Mouse (Mus musculus) thymus, postnatal 4 days (tissue): Measurements from ENCODE around the gene Cd46.

Experiments used
- DNase-seq: peaks from one replicate; pipeline ENCODE4 v3.0.0; 2021

Gene Cd46

DNA sequence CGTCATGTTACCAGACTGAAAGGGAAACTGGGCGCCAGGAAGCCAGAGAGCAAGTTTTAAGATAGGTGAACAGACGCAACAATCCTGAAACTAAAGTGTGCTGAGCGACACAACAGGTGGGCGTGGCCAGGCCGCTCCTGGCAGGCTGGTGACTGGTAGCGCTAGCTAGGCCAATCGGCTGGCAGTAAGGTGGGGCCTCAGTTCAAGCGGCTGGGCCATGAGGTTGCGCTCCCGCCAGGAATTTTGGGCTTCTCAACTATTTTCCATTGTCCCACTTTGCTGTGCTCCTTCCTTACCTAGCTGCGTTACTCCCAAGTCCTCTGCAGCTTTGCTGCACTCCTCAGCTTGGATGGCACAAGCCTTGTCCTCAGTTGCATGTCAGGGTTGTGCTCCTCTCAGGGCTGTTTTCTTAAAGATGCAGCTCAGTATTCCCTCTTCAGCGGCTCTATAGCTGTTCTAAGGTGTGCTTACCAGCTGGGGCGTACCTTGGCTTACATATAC lies at the start of gene Cd46:
Gene Cd46 (minus strand): TSS at position 30 of the 501 bp plus-strand sequence.
- DNase-seq: peak; percentile 80

DNA sequence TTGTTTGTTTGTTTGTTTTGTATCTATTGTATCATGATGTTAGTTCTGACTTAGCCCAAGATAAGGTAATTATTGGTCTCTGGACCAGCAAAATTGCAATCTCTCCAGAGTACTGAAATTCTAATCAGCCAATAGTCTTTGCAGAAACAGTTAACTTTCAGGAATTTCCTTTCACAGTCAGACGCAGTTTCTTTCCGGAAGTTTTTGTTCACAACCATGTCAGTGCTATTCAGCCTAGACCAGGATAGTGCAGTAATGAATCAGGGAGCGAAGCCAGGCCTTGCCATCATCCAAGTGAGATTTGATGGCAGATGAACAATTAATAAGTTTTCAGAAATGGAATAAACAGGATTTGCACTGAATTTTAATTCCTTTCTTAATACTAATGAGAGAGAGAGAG lies 40.0 kb upstream of the Cd46 start:
- no peak for DNase-seq

DNA sequence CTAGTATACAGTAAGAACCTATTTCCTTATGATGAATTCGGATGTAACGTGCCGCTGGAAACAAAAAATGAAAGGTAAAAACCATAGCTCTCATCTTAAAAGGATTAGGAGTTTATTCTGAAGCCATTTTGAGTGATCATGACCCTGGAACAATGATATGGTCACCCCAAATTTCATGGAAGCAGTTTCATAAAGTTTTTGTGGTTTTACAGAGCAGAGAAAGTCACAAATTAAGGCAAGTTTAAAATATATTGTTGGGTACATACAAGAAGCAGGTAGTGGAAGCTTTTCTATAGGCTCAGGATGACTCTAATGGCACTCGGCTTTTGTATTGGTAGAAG lies 39.6 kb upstream of the Cd46 start:
- no peak for DNase-seq

DNA sequence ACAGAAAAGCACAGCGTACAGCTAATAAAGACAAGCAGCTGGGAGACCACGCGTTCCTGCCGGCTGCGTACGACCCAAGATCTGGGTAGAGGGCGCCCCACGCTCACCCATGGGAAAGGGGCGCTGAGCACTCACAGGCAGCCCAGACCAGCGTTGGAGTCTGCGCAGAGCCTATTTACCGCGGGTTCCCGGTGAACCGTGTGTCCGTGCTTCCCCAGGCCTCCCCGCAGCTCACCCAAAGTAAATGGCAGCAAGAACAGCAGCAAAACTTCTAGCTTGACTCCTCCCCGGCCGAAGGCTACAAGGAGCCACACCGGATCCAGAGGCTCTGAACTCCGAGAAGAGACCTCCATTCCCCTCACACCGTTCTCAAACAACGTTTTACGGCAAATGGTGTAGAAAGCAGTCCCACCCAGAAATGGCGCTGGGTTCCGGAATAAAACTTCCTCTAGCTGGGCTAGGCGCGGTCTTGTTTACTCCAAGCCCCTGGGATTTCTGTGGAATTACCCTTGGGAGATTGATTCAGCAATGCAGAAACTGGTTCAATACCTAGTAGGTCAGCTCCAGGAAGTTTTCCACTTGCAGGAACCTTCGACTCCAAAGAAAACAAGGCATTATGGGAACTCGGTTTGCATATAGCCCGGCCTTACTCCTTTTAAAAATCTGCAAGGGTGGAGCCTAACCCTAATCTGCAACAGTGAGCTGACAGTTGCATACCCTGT lies 39.1 kb upstream of the Cd46 start, which contains the start of gene Cr1l:
Gene Cr1l (minus strand): TSS at position 634 of the 722 bp plus-strand sequence.
- DNase-seq: peak; percentile 93

DNA sequence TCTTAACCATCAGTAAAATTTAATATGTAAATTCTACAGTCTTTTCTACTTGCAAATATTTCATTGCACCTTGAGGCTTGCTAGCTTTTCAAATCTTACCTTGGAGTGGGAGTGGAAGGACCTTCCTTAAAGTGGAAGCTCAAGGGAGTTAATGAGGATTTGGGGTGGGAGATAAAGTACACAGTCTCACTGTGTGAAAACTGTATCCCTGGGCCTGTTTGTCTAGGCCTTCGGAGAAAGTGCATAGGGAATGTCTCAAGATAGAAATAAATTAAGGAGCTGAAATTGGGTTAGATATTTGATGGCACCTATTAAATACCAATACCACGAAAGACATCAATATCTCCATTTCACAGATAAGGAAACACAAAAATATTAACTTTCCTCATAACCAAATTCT lies 38.4 kb upstream of the Cd46 start:
- no peak for DNase-seq

DNA sequence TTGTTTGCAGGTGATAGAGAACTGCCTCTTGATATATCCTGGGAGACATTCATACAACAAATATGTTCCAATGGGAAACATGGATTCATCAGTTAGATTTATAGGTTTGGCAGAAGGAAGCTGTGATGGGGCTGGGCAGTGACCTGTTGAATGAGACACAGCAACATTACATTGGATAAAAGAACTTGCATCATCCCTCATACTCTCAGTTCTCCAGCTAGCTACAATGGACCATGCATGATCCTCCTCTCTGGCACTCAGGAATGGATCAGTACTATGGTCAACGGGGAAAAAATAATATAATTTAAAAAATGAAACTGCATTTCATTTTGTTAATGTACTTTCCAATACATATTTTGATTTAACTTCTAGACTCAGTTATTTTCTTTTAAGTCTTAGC lies 37.8 kb upstream of the Cd46 start:
- DNase-seq: no peak

DNA sequence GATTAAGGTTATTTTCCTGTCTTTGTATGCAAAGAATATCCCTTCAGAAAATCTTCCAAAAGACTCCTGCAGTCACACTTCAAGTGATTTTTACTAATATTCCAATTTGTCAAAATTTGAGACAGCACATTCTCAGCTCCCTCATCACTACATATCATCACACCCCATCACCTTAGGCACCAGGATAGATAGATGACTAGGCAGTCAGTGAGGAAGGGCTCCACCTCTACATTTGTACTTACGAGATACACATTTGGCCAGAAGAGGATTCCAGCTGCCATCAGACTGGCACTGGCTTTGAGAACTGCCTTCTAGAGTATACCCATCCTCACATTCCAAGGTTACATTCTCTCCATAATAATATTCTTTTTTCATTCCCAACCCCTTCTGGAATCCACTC lies 22.4 kb upstream of the Cd46 start:
- DNase-seq: no peak

DNA sequence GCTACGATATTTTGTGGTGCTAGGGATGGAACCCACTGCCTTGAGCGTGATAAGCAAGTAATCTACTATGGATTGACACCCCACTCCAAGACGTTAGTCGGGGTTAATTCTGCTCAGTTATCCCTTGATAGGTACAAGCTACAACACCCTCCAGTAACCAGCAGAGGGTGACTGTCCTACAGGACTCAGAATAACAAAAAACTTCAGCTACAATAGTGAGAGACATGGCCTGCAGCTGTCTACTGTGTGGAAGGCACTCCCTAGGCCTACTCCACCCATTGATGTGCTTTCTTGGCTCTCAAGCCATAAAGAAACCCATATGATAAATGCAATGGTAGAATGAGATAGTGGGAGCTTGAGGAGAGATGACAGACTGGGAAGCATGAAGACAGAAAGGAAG lies 21.6 kb upstream of the Cd46 start:
- DNase-seq: no peak

DNA sequence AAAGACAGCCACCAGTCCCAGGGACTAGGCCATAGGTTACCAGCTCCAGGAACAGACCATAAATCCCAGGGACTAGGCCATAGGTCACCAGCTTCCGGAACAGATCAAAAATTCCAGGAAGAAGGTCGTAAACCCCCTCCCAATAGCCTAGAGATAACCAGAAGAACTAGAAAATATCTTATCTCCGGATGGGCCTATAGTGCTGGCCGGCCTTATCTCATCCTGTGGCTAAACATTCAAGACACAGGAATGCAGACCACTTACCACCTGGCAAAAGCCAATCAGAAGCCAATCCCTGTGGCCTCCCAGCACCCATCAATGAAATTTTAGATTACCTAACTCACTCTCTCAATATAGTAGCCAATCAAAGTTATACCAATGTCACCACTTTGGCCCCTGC lies 8.6 kb upstream of the Cd46 start:
- no peak for DNase-seq

DNA sequence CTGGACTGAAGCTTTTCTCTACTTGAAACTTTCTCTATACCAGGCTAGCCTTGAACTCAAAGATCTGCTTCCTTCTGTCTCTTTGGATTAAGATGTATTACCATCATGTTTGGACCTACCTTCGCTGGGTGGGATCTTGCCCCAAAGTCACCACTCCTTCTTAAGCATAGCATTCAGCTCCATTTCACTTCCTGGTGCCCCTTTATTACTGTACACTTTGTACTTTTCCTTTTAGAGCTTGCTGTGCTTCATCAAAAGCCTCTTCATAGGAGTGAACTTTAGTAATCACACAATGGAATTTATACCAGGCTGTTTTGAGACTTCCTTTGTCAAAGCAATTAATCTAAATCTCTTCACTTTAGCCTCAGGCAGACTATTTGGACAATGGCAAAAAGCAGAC lies 6.0 kb upstream of the Cd46 start:
- DNase-seq: no peak

DNA sequence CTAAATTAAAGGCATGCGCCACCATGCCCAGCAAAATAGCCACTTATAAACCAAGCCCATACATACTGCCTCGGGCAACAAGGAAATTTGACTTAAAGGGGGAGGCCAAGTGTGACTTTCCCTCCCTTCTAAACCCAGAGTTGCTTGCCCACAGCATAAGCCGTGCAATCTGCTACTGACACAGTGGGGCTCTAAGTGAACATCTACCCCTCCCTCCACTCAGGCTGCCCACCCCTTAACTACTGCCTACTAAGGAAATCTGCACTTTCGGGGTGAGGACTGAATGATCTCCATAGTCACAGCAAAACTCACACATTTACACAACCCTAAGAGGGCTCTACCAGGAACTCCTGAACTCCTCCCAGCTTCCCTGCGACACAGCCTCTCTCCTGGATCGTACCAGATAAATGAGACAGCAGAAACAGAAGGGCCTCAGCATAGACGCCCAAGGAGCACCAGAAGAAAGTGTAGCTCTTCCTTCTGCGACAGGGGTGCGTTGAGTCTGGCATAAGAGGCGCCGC lies 290 bp downstream of the Cd46 start:
- no peak for DNase-seq

DNA sequence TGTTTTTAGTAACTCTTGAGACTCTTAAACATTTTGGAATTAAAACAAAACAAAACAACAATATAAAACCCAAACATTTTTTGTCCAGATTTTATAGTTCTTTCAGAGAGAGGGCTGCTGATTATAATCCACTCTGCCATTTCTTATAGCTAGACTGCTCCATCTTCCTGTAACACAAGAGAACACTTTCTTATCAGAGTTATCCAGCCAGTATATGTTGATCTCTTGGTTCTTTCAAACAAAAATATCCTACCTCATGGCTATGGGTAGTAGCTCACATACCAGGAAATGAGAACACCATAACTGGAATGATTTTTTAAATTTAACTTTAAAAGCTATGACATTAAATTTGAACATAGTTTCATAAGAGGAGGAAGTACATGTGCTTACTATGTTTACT lies 9.9 kb downstream of the Cd46 start:
- no peak for DNase-seq

DNA sequence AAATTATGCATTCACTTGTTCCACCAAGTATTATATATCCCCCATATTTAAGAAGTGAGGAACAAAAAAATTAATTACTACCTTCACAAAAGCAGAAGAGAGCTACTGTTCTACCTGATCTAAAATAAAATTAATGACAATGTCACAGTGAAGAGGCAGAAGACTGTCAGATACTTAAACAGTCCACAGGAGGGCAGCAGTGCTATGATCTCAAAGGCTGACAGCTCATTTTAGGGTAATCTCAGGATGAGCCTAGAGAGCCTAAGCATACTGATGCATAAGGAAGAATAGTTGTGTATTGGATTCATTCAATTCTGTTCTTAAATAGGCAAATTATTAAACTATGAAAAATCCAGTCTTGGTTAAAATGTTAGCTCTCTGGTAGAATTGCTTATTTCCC lies 51.6 kb downstream of the Cd46 start:
- peak; percentile 38 for DNase-seq

DNA sequence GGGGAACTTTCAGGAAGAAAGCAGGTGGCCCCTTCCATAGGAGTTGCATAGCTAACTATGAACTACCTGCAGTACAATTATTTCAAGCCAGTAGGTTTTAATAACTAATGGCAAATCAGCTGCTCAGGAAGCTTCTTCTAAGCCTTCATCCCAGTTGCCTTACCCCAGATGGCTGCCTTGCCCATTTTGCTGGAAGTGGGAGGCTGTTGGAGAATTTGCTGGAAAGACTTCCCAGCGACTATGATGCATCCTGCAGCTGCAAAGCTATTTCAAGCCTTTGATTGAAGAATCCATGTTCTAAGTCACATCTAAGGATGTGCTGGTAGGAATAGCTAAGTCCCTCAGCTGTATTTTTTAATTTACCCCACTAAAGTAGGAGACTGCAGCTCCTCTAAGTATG lies 53.7 kb downstream of the Cd46 start:
- DNase-seq: no peak

DNA sequence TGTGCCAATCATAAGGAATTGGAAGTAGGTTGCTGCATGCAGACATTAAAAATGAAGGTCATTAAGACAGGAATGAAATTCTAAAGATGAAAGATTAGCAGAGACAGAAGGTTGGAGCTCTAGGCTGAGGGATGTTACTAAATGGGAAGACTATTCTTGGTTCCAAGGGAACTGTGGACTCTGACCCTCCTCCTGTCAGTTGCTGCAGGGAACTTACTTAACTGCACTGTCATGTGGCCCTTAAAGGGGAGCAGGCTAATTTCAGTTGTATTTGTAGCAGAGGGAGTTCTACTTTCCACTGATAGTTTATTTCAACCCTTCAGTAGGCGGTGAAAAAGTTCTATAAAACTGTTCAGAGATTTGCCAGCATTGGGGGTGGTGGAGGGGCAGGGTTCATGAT lies 54.1 kb downstream of the Cd46 start:
- DNase-seq: no peak

DNA sequence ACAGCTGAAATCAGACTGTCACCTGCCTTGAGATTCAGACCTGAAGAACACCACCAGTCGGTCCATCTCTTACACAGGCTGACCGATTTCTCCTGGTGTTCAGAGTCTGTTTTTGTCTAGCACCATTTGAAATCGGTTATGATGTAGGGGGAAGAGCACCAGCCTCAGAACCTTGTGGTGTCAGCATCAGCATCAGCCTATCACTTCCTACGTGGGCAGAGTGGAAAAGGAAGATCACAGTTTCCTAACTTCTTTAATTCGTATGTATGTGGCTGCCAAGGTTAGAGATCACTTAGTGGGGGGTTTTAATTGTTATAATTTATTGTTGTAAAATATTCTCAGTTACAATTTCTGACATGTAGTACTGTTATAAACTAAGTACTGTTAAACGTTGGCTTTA lies 54.6 kb downstream of the Cd46 start:
- DNase-seq: no peak

DNA sequence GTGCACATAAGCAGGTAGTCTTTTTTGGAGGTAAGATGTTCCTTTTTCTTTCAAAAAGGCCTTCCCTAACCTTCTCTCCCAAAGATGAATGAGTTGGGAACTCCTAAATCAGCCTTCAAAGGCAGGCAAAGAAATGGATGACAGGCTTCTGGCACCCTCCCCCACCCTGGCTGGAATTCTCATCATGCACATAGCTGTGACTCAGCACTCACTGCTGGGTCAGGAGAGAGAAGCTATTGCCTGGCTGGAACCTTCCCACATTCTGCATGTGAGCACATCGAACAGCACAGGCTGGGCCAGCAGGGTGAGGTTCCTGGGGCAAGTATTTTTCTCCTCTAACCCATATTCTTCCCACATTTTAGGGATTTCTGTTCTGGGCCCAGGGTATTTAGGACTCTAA lies 58.1 kb downstream of the Cd46 start:
- no peak for DNase-seq

DNA sequence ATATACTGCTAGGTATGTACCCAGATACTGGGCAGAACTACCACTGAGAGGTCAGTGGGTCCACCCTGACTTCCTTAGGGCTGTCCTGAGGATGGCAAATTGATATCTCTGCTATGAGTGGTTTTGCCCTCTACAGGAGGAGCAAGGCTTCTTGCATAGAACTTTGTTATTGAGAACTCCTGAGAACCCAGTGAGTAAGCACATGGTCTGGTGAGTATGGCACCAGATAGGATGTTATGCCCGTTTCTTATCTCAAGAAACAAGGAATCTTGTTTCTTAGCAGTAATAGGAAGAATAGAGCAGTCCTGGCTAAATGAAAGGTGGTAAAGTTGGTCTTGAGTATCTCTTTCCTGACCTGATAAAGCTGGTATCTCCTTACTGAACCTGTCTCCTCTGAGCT lies 59.3 kb downstream of the Cd46 start:
- no peak for DNase-seq

DNA sequence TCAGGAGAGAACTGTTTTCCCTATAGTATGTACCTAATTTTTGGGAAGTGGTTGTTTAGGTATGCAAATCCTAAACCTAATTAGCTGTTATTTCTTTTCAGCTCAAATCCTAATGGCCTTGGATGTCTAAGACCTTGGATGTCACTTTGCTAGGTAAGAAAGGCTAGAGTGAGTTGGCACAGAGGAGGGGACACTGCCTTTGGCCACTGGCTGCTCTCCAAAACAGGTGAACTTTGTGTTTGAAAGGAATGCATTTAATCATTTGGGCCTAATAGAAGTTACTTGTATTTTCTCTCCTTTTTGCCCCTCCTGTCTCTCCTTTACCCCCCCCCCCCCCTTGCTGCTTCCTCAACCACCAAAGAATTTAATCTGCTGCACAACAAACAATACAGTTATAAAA lies 60.3 kb downstream of the Cd46 start:
- DNase-seq: no peak

DNA sequence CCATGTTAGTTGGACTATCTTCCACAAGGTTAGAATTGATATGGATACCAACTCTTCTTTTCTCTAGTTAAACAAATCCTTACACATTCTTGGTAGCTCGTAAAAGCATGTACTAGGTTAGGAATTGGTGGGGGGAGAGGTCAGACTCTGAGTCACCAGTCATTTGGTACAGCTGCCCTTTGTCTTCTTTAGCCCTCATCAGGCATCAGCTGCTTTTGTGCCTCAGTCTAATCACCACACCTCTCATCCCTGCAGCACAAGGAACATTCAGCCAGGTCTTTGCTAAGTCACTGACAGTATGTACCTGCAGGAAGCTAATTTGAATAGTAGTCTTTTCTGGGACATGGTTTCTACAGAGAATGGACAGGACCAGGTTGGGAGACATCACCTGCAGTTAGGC lies 64.5 kb downstream of the Cd46 start:
- no peak for DNase-seq

DNA sequence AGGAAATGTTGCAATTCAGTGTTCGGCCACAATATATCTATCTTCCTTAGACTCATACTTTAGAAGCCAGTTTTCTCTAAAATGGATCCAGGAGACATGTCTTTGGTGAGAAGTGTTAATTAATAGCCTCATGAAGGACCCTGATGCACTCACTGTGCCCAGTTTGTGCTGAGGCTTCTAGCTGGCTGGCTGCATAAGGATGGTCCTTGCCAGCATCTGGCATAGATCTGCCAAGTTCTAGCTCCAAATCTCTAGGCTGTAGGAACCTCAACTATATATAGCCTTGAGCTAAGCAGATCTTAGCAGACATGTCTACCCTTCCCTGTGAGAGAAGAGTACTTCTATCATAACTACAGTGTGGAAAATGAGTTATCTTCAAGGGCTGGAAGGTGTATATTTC lies 68.2 kb downstream of the Cd46 start:
- DNase-seq: no peak

DNA sequence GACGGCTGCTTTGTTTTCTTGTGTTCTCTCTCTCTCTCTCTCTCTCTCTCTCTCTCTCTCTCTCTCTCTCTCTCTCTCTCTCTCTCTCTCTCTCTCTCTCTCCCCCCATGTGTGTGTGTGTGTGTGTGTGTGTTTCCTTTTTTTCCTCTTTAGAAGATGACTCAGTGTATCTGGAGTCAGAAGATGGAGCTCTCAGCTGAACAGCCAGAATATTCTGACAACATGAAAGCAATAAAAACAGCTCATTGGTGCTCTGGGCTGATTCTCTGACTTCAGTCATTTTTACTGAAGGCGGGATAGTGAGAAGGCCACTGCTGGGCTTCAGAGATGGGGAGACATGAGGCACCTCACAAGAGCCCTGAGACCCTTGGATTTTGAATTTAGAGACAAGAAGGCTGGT lies 70.2 kb downstream of the Cd46 start:
- no peak for DNase-seq

DNA sequence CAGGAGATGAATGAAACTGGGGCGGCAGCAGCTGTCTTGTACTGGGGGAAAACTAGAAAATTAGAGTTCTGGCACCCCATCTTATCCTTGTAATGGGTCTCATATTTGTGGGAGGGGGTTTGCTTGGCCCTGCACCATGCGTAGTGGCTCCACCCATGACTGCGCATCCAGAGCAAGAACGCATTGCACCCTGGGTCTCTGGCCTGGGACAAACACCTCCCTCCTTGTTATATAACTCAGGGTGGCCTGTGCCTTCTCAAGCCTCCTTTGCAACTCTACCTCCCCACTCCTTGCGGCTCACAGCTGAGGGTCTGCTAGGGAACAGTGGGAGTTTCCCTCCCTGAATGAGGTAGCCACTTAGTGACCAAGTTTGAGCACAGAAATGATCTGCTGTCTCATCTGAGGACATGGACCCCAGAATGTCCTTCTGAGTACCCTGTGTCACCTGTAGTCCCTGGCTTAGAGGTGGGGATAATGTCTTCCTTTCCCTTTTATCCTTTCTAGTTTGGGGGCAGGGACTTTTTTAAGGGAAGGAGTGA lies 72.9 kb downstream of the Cd46 start:
- no peak for DNase-seq

DNA sequence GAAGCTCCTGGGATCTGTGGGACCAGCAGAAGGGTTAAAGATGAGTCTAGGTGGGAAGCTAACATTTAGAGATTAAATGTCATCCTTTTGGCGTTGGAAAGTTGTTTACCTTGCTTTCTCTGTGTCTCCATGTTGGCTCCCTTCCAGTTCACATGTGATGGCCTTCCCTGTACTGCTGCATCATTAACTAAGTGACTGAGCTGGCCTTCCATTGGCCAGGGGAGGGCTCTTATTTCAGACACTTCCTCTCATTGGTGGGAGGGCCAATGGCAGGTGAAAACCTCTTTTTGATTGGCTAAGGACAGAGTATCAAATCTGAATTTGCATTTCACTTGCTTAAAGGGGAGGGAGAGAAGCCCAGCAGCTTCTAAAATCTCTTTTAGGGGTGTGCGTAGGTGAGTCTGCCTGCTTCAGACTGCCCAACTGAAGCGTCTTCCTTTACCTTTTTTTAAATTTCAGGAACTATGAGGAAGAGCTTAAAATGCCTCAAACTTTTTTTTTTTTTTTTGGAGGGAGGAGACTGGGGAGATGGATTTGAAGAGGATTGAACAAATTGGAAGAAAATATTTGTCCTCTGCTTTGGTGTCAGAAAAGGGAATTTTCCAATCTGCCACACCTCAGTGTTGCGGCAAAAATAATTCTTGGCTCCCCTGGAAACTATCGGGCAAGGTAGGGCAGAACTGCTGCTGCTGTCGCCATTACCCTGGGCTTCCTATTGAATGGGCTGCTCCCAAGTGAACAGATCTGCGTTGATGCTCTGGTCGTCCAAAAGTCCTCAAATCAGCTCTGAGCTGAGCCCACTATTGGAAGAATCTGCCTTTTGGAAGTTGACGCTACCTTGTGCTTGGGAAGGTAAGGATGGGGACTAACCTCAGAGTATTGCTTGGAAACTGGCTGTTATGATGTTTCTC lies 73.7 kb downstream of the Cd46 start:
- DNase-seq: no peak
